Mouse (Mus musculus): ENCODE results near the gene Tcf7l2.

The Tcf7l2 gene

GRCm38 (mm10) chr19:55761086-55761485 is 19.5 kb downstream of the Tcf7l2 start:
- DNase-seq = peak in 1 of 2 experiments; percentile 33

GRCm38 (mm10) chr19:55762187-55762586 is 20.6 kb downstream of the Tcf7l2 start:
- peak; percentile 46 to 56 for DNase-seq

- no peak for DNase-seq
These were observed 24.2 kb downstream of the Tcf7l2 start for GRCm38 (mm10) chr19:55765814-55766213.

- DNase-seq = no peak
These were observed 25.5 kb downstream of the Tcf7l2 start for GRCm38 (mm10) chr19:55767104-55767503.

GRCm38 (mm10) chr19:55767579-55767978 is 26.0 kb downstream of the Tcf7l2 start:
- no peak for DNase-seq

GRCm38 (mm10) chr19:55768246-55768645 is 26.6 kb downstream of the Tcf7l2 start:
- no peak for DNase-seq

- no peak for DNase-seq
These were observed 27.3 kb downstream of the Tcf7l2 start for GRCm38 (mm10) chr19:55768889-55769288.

GRCm38 (mm10) chr19:55774334-55774733 is 32.7 kb downstream of the Tcf7l2 start:
- no peak for DNase-seq

- DNase-seq = no peak
These were observed 33.2 kb downstream of the Tcf7l2 start for GRCm38 (mm10) chr19:55774824-55775223.

- DNase-seq = peak in 1 of 2 experiments; percentile 37
These were observed 38.3 kb downstream of the Tcf7l2 start for GRCm38 (mm10) chr19:55779871-55780270.

GRCm38 (mm10) chr19:55781087-55781486 is 39.5 kb downstream of the Tcf7l2 start:
- no peak for DNase-seq

GRCm38 (mm10) chr19:55781681-55782080 is 40.1 kb downstream of the Tcf7l2 start:
- no peak for DNase-seq

- peak in 1 of 2 experiments; percentile 26 for DNase-seq
These were observed 43.3 kb downstream of the Tcf7l2 start for GRCm38 (mm10) chr19:55784796-55785418.

- DNase-seq = no peak
These were observed 45.8 kb downstream of the Tcf7l2 start for GRCm38 (mm10) chr19:55787420-55787819.

- DNase-seq = no peak
These were observed 46.8 kb downstream of the Tcf7l2 start for GRCm38 (mm10) chr19:55788285-55788904.

GRCm38 (mm10) chr19:55788905-55789295 is 47.3 kb downstream of the Tcf7l2 start:
- DNase-seq = no peak

GRCm38 (mm10) chr19:55789838-55790237 is 48.2 kb downstream of the Tcf7l2 start:
- no peak for DNase-seq

GRCm38 (mm10) chr19:55791293-55791692 is 49.7 kb downstream of the Tcf7l2 start:
- no peak for DNase-seq

GRCm38 (mm10) chr19:55791886-55792285 is 50.3 kb downstream of the Tcf7l2 start:
- DNase-seq = no peak

- DNase-seq = no peak
These were observed 51.0 kb downstream of the Tcf7l2 start for GRCm38 (mm10) chr19:55792571-55792970.

GRCm38 (mm10) chr19:55793029-55793428 is 51.4 kb downstream of the Tcf7l2 start:
- DNase-seq = no peak

GRCm38 (mm10) chr19:55794194-55794945 is 52.8 kb downstream of the Tcf7l2 start:
- DNase-seq = peak; percentile 38 to 46

GRCm38 (mm10) chr19:55794946-55795340 is 53.3 kb downstream of the Tcf7l2 start:
- DNase-seq = peak in 1 of 2 experiments; percentile 41

GRCm38 (mm10) chr19:55795349-55795748 is 53.7 kb downstream of the Tcf7l2 start:
- DNase-seq = no peak
